Mouse (Mus musculus) spleen, adult 2 months (tissue): ENCODE data around the gene Ccdc84.

Experiments used
- CTCF ChIP-seq: fragments of 200-500 bp; IDR thresholded peaks from 2 replicates; pipeline ENCODE4 v1.5.1; 2011; ENCODE audit warnings: mild to moderate bottlenecking, inconsistent platforms; ENCODE audit not compliant: insufficient read depth, insufficient read length, insufficient replicate concordance; ENCODE audit errors: extremely low read depth
- POLR2A ChIP-seq: fragments of 200-500 bp; IDR thresholded peaks from 2 replicates; pipeline ENCODE4 v1.6.1; 2011; ENCODE audit warnings: low read depth, low read length, inconsistent platforms

DNA sequence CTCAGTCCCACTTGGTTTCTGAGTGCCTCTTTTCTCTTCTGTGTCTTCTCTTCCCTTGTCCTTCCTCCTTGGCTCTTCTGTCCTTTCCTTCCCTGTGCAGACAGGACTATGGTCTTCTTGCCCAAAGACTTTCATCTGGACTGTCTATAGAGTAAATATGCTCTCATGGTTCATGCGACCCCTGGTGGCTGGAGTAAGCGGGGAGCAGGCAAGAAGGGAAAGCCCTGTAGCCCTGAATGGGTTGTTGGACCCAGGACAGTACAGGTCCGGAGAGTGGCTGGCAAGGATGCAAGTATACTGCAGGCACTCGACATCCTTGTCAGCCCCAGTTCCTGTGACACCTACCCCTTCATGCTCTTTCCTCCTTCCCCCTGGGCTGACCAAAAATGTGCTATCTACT lies 26.9 kb downstream of the Ccdc84 start:
- TF ChIP-seq CTCF (peak; percentile 57; the same call in 1 of the 2 replicates), POLR2A (no peak)
